Mouse (Mus musculus): ENCODE measurements around the gene Gadd45a. TPM values are rescaled to one million over a fixed set of nuclear protein-coding genes. Genes with fewer than 3 reads are reported as not detected.

The Gadd45a gene
- polyA plus RNA-seq, 1 experiment: 54.6 TPM

- Histone ChIP-seq H3K27ac (ENCODE audit: insufficient read depth, low read depth, low read length) (no peak overlapping the region), H3K36me3 (ENCODE audit: control insufficient read depth, insufficient read depth, low read length) (peaks cover 1% of the 10 kb centered on the region), H3K4me3 (ENCODE audit: insufficient read depth, low read depth, low read length) (no peak overlapping the region), H3K27me3 (replicated peaks; ENCODE audit: control insufficient read depth, insufficient read depth, low read length) (no peaks in the 10 kb centered on the region), H3K4me1 (ENCODE audit: control insufficient read depth, insufficient read depth, low read length) (peaks cover 30% of the 10 kb centered on the region)
- WGBS: 81% methylated on average over 4 of the region's 4 CpGs
- TF ChIP-seq POLR2A (IDR thresholded peaks at IDR 0.05; ENCODE audit: low read depth, low read length): no peak
- no peak for TF ChIP-seq CTCF (conservative IDR thresholded peaks at IDR 0.05; ENCODE audit: insufficient read depth, insufficient read length, low read depth, low read length)
- no peak for DNase-seq
These were observed 18.9 kb downstream of the Gadd45a start for GRCm38 (mm10) chr6:67018365-67018764.

- WGBS: 50% methylated on average over 7 of the region's 7 CpGs
- 0 out of 2 replicates have a peak overlapping the region, but pooled peaks have one; percentile 64 for H3K27ac ChIP-seq (ENCODE audit: insufficient read depth, low read depth, low read length)
- H3K4me3 ChIP-seq (ENCODE audit: insufficient read depth, low read depth, low read length): no peak overlapping the region
- peaks cover 1% of the 10 kb centered on the region; the same call in 1 of the 2 replicates for H3K36me3 ChIP-seq (ENCODE audit: control insufficient read depth, insufficient read depth, low read length)
- H3K27me3 ChIP-seq (replicated peaks; ENCODE audit: control insufficient read depth, insufficient read depth, low read length): no peaks in the 10 kb centered on the region
- no peak for TF ChIP-seq CTCF (conservative IDR thresholded peaks at IDR 0.05; ENCODE audit: insufficient read depth, insufficient read length, low read depth, low read length)
- no peak for TF ChIP-seq POLR2A (IDR thresholded peaks at IDR 0.05; ENCODE audit: low read depth, low read length)
- H3K4me1 ChIP-seq (ENCODE audit: control insufficient read depth, insufficient read depth, low read length): peaks cover 37% of the 10 kb centered on the region
- no peak for DNase-seq
These were observed 20.6 kb downstream of the Gadd45a start for GRCm38 (mm10) chr6:67016520-67017111.

GRCm38 (mm10) chr6:67015739-67016519 lies 21.3 kb downstream of the Gadd45a start:
- no peaks in the 10 kb centered on the region for H3K27me3 ChIP-seq (replicated peaks; ENCODE audit: control insufficient read depth, insufficient read depth, low read length)
- no peak overlapping the region for H3K4me3 ChIP-seq (ENCODE audit: insufficient read depth, low read depth, low read length)
- H3K4me1 ChIP-seq (ENCODE audit: control insufficient read depth, insufficient read depth, low read length): peaks cover 37% of the 10 kb centered on the region
- WGBS: 36% methylated on average over 8 of the region's 8 CpGs
- H3K27ac ChIP-seq (ENCODE audit: insufficient read depth, low read depth, low read length): peak overlapping the region; percentile 64
- peak; percentile 47 for DNase-seq
- TF ChIP-seq POLR2A (IDR thresholded peaks at IDR 0.05; ENCODE audit: low read depth, low read length) (no peak), CTCF (conservative IDR thresholded peaks at IDR 0.05; ENCODE audit: insufficient read depth, insufficient read length, low read depth, low read length) (no peak)
- peaks cover 1% of the 10 kb centered on the region; the same call in 1 of the 2 replicates for H3K36me3 ChIP-seq (ENCODE audit: control insufficient read depth, insufficient read depth, low read length)

GRCm38 (mm10) chr6:67014679-67015075 lies 22.6 kb downstream of the Gadd45a start:
- TF ChIP-seq CTCF (conservative IDR thresholded peaks at IDR 0.05; ENCODE audit: insufficient read depth, insufficient read length, low read depth, low read length): no peak
- no peak for TF ChIP-seq POLR2A (IDR thresholded peaks at IDR 0.05; ENCODE audit: low read depth, low read length)
- Histone ChIP-seq H3K36me3 (ENCODE audit: control insufficient read depth, insufficient read depth, low read length) (0 out of 2 replicates have a peak, but pooled peaks cover 1% of the 10 kb centered on the region), H3K4me3 (ENCODE audit: insufficient read depth, low read depth, low read length) (no peak overlapping the region), H3K27me3 (replicated peaks; ENCODE audit: control insufficient read depth, insufficient read depth, low read length) (no peaks in the 10 kb centered on the region), H3K27ac (ENCODE audit: insufficient read depth, low read depth, low read length) (peak overlapping the region; percentile 49), H3K4me1 (ENCODE audit: control insufficient read depth, insufficient read depth, low read length) (peaks cover 40% of the 10 kb centered on the region)
- 57% methylated on average over 1 of the region's 1 CpGs for WGBS
- peak; percentile 90 for DNase-seq

- Histone ChIP-seq H3K27ac (ENCODE audit: insufficient read depth, low read depth, low read length) (peak overlapping the region; percentile 49), H3K4me3 (ENCODE audit: insufficient read depth, low read depth, low read length) (no peak overlapping the region), H3K36me3 (ENCODE audit: control insufficient read depth, insufficient read depth, low read length) (0 out of 2 replicates have a peak, but pooled peaks cover 1% of the 10 kb centered on the region), H3K27me3 (replicated peaks; ENCODE audit: control insufficient read depth, insufficient read depth, low read length) (no peaks in the 10 kb centered on the region), H3K4me1 (ENCODE audit: control insufficient read depth, insufficient read depth, low read length) (peaks cover 40% of the 10 kb centered on the region)
- WGBS: 56% methylated on average over 9 of the region's 9 CpGs
- TF ChIP-seq CTCF (conservative IDR thresholded peaks at IDR 0.05; ENCODE audit: insufficient read depth, insufficient read length, low read depth, low read length) (no peak), POLR2A (IDR thresholded peaks at IDR 0.05; ENCODE audit: low read depth, low read length) (no peak)
- peak; percentile 80 for DNase-seq
These were observed 23.1 kb downstream of the Gadd45a start for GRCm38 (mm10) chr6:67013949-67014678.

GRCm38 (mm10) chr6:67013293-67013948 lies 23.8 kb downstream of the Gadd45a start:
- peak overlapping the region; percentile 89 for H3K27ac ChIP-seq (ENCODE audit: insufficient read depth, low read depth, low read length)
- 32% methylated on average over 6 of the region's 6 CpGs for WGBS
- peak; percentile 75 for DNase-seq

More at GRCm38 (mm10) chr6:67013293-67013948, 23.8 kb downstream of the Gadd45a start:
- H3K36me3 ChIP-seq (ENCODE audit: control insufficient read depth, insufficient read depth, low read length): 0 out of 2 replicates have a peak, but pooled peaks cover 1% of the 10 kb centered on the region
- no peak overlapping the region for H3K4me3 ChIP-seq (ENCODE audit: insufficient read depth, low read depth, low read length)
- TF ChIP-seq CTCF (conservative IDR thresholded peaks at IDR 0.05; ENCODE audit: insufficient read depth, insufficient read length, low read depth, low read length) (no peak), POLR2A (IDR thresholded peaks at IDR 0.05; ENCODE audit: low read depth, low read length) (no peak)
- no peaks in the 10 kb centered on the region for H3K27me3 ChIP-seq (replicated peaks; ENCODE audit: control insufficient read depth, insufficient read depth, low read length)
- H3K4me1 ChIP-seq (ENCODE audit: control insufficient read depth, insufficient read depth, low read length): peaks cover 40% of the 10 kb centered on the region

All from kidney, adult 2 months (tissue).